Mouse (Mus musculus) cortical plate, adult 2 months (tissue): ENCODE measurements around the gene Adamts7. TPM values are rescaled to one million over a fixed set of nuclear protein-coding genes. Genes with fewer than 3 reads are reported as not detected.

ENCODE experiments used
- H3K27ac ChIP-seq: fragments of 200-500 bp; 2 replicates; pipeline ENCODE4 v1.5.1; 2012; ENCODE audit warnings: low read length, control low read depth, inconsistent platforms; ENCODE audit not compliant: insufficient read depth
- H3K4me1 ChIP-seq: fragments of 200-500 bp; 2 replicates; pipeline ENCODE4 v1.6.1; 2011; ENCODE audit warnings: low read length; ENCODE audit not compliant: control insufficient read depth, insufficient read depth
- H3K4me3 ChIP-seq: fragments of 200-500 bp; 2 replicates; pipeline ENCODE4 v1.5.1; 2011; ENCODE audit warnings: mild to moderate bottlenecking, low read length, control low read depth; ENCODE audit not compliant: insufficient read depth
- CTCF ChIP-seq: fragments of 200-500 bp; IDR thresholded peaks from 2 replicates; pipeline ENCODE4 v1.5.1; 2011; ENCODE audit warnings: mild to moderate bottlenecking, control low read depth, low read length; ENCODE audit not compliant: insufficient read depth; ENCODE audit errors: extremely low read depth
- POLR2A ChIP-seq: fragments of 200-500 bp; IDR thresholded peaks from 2 replicates; pipeline ENCODE4 v1.6.1; 2011; ENCODE audit warnings: mild to moderate bottlenecking, low read length, control low read depth; ENCODE audit not compliant: insufficient read depth; ENCODE audit errors: extremely low read depth
- polyA plus RNA-seq: library from polyadenylated mRNA; depleted of rRNA; stranded (reverse); fragments of >200 nt; gene quantifications from 2 replicates; pipeline ENCODE4 v1.2.3, GENCODE M21; 2012

Adamts7 gene
- polyA plus RNA-seq, 1 experiment = 0.61 TPM

DNA sequence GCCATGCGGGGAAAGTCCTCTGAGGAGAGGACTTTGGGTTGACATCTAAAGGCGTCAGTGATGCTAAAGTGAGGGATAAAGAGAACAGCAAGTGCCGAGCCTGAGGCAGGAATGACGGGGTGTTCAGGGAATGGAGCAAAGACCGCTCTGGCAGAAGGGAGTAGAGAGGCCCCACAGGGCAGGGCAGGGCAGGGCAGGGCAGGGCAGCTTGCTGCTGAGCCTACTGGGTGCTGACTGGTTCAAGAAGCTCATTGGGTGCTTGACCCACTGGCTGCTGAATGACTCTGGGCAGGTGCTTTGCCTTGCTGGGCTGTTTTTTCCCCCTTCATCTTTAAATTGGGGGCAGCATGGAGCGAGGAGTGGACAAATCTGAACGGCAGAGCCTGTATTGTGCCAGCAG is 33.4 kb downstream of the Adamts7 start:
- no peaks in the 10 kb centered on the region for H3K4me1 ChIP-seq
- no peak overlapping the region for H3K27ac ChIP-seq
- H3K4me3 ChIP-seq = no peak overlapping the region
- TF ChIP-seq CTCF = no peak
- no peak for TF ChIP-seq POLR2A

DNA sequence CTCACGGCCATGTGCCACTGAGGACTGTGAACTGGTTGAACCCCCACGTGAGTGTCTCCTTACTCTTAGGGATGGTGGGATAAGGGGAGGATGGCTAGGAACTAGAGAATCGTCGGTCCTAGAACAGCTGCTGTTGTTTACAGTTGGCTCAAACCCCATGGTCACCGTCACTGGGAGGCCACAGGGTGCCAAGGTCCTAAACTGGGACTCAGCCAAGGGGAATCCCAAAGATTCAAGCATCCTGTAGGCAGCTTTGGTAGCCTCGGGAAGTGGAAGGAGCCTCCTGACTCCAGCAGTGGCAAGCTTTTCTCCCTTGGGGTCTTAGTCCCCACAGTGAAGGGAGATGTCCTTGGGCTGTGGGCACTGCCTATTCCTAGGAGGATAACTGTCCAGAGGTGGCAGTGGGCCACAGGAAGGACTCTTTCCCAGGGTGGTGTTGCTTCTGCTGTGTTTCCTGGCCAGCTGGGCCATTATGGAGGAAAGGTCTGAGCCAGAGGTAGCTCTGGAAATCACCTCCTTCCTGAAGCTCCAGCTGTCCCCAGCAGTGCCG is 34.3 kb downstream of the Adamts7 start:
- H3K4me3 ChIP-seq = no peak overlapping the region
- peaks cover under 1% of the 10 kb centered on the region; the same call in 1 of the 2 replicates for H3K4me1 ChIP-seq
- H3K27ac ChIP-seq = no peak overlapping the region
- TF ChIP-seq CTCF (no peak), POLR2A (no peak)

DNA sequence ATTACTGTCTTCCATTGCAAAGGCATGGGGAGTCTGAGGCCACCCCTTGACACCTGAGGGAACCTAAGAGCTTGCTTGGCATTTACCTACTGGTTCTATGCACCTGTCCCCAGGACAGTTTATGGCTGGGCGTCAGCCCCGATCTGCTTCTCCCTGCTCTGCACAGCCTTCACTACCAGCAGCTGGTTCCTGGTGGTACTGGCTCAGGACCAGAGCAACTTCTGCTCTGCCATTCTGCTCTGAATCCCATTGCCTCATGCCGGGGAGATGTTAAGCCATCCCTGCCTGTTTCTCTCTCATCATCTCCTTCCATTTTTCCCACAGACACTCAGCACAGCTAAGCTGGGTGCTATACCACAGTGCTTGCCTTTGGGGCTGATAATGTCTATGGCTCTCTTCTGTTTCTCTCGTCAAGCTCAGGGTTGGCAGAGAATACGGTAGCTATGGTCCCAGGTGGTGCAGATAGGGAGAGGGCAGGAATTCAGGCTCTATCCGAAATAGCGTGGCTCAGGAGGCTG is 35.1 kb downstream of the Adamts7 start:
- no peak overlapping the region for H3K4me3 ChIP-seq
- H3K27ac ChIP-seq = no peak overlapping the region
- no peak for TF ChIP-seq CTCF
- TF ChIP-seq POLR2A = no peak
- peaks cover 1% of the 10 kb centered on the region; the same call in 1 of the 2 replicates for H3K4me1 ChIP-seq

DNA sequence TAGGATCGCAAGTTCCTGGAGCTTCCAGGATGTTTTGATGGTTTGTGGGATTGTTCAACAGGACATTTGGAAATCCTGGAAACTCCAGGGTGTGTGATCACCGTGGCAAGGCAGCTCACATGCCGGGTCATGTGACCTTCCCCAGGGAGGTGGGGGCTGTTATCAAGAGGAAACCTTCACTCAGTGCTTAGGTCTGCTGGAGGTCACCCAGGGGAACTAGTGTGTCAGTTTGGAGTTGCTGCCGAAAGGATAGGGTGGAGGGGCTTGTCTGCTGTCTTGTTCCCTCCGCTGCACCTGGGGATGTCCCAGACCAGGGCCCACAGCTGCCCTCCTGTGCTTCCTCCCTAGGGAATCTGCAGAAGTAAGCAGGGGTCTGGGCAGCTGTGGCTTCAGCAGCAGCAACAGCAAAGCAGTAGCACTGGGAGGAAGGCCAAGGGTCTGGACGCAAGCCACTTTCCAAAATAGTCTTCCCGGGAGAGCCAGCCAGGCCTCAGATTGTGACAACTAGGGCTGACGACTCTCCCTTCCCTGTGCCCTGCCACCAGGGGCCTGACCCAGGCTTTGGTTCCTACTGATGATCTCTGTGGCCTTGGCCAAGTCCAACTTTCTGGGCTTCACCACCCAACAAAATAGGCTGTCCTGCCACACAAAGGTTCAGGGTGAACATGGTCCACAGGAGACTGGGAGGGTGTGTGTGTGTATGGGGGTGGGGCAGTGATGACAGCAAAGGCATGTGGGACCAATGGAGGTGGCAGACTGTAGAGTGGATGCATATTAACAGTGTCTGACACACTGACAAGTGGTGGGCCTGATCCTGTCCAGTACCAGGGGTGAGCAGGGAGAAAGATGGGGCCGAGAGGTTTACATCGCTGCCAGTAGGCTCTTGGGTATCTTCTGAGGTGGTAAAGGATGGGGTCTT is 35.9 kb downstream of the Adamts7 start:
- Histone ChIP-seq H3K4me1 (peaks cover 1% of the 10 kb centered on the region; the same call in 1 of the 2 replicates), H3K4me3 (no peak overlapping the region), H3K27ac (no peak overlapping the region)
- TF ChIP-seq CTCF (no peak), POLR2A (no peak)

DNA sequence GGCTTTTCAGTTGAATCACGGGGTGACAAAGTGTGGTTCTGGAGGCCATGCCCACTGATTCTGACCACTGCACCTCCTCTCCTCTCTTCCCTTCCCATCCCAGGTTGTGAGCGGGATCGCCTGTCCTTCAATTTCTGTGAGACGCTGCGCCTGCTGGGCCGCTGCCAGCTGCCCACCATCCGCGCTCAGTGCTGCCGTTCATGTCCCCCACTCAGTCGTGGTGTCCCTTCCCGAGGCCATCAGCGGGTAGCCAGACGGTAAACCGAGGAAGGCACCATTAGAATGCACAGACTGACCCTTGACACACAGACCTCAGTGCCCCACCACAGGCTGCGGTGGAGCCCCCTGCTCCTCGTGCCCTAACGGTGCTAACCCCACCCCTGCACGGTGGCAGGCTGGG is 36.7 kb downstream of the Adamts7 start:
- H3K27ac ChIP-seq = no peak overlapping the region
- no peak overlapping the region for H3K4me3 ChIP-seq
- H3K4me1 ChIP-seq = peaks cover 1% of the 10 kb centered on the region; the same call in 1 of the 2 replicates
- TF ChIP-seq CTCF (no peak), POLR2A (no peak)

DNA sequence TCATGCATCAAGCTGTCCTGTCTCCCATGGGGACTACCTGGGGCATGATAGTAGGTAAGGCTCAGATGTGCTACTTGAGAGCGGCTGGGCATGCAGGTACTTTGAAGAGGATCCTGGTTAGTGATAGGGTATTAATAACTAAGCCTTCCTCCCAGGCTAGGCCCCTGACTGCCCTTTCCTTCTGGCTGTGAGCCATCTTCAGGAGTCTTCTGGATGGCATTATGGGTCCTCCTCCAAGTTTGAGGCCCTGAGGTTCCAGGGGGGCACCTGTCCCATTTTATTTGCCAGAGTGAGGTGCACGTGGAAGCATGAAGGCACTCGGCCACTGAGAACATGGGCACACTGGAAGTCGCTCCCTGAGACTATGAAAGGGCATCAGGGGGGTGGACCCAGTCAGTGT is 37.6 kb downstream of the Adamts7 start:
- Histone ChIP-seq H3K4me3 (no peak overlapping the region), H3K27ac (no peak overlapping the region), H3K4me1 (peaks cover 1% of the 10 kb centered on the region; the same call in 1 of the 2 replicates)
- no peak for TF ChIP-seq POLR2A
- TF ChIP-seq CTCF = no peak

DNA sequence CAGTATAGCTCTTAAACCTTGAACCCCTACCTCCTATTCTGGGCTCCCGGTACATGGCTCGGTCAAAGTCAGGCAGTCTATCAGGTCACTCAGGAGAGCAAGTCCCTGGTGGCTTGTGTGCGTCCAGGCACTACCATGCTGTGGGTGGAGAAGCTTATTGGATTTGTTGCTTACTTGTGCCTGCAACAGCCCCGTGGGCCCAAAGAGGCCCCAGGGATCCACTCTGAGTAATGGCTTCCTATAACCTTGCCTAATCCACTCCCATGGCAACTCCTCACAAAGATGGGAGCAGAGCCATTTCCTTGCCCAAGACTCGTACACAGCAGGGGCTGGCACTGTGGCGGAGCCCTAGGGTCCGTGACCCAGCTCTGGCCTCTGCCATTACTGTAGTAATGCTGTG is 38.2 kb downstream of the Adamts7 start:
- H3K4me3 ChIP-seq = no peak overlapping the region
- TF ChIP-seq POLR2A (no peak), CTCF (no peak)

DNA sequence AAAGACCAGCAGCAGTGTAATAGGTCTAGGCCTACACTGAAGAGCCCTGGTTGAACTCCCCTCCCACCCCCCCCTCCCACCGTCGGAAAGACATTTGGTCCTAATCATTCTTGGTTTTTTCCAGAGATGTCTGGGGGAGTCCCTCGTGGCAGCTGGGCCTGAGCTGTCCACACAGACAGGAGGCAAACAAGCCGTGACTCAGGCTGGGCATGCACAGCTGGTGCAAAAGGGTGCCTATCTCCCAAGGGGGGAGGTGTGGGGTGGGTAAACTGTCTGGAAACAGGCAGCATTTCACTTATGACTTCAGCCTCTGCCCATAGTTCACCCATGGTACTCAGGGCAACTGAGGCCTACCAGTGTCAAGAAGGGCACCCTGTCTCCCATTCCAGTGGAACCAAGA is 38.7 kb downstream of the Adamts7 start:
- H3K27ac ChIP-seq = no peak overlapping the region
- TF ChIP-seq CTCF (no peak), POLR2A (no peak)
- peaks cover 1% of the 10 kb centered on the region; the same call in 1 of the 2 replicates for H3K4me1 ChIP-seq
- no peak overlapping the region for H3K4me3 ChIP-seq

More for the DNA sequence above, 38.2 kb downstream of the Adamts7 start:
- H3K27ac ChIP-seq = no peak overlapping the region
- peaks cover 1% of the 10 kb centered on the region; the same call in 1 of the 2 replicates for H3K4me1 ChIP-seq

DNA sequence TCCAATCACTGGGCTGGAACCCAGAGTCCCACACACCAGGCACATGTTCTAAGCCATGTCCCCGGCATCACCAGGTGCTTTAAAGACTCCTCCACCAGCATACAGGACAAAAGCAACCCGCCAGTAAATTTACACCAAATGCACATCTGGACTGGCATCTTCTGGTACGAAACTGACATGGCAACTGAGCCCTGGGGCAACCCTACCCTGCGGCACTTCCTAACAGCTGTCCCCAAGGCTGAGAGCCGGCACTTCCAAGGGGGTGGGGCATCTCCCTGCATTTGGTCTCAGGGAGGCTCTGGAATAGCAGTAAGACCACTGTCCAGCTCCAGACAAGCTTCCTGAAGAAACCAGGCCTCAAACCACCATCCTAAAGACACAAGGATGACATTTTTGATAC is 40.4 kb downstream of the Adamts7 start:
- Histone ChIP-seq H3K27ac (no peak overlapping the region), H3K4me3 (no peak overlapping the region), H3K4me1 (peaks cover 1% of the 10 kb centered on the region; the same call in 1 of the 2 replicates)
- no peak for TF ChIP-seq CTCF
- TF ChIP-seq POLR2A = no peak

DNA sequence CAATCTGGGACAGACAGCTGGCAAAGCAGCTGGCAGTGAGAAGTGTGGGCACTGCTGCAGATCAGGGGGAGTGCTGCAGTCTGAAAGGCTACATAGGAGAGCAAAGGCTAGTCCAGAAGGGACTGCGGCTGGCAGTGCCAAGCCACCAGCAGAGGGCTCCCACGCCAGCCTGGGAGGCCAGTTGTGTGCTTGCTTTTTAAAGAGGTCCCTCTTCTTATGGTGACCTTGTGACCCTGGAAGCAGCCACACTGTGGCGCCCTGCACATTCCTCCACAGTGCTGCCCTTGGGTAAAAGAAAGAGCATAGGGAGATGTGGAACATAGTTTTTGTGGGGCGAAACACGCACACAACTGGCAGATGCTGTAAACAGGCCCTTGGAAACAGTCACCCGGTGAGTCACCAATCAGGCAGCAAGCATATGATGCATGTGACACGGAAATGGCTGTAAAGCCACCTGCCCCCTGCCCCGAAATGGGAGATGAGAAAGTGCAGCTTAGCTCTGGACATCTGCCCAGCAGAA is 41.6 kb downstream of the Adamts7 start:
- Histone ChIP-seq H3K4me3 (no peak overlapping the region), H3K4me1 (peaks cover 1% of the 10 kb centered on the region; the same call in 1 of the 2 replicates), H3K27ac (no peak overlapping the region)
- 0 out of 2 replicates have a peak, but pooled peaks have one; percentile 9 for TF ChIP-seq CTCF
- TF ChIP-seq POLR2A = no peak
